Mouse (Mus musculus): ENCODE measurements around the gene Col25a1. TPM values are rescaled to one million over a fixed set of nuclear protein-coding genes. Genes with fewer than 3 reads are reported as not detected.

The Col25a1 gene
- polyA plus RNA-seq, 1 experiment = 0.01 TPM

DNA sequence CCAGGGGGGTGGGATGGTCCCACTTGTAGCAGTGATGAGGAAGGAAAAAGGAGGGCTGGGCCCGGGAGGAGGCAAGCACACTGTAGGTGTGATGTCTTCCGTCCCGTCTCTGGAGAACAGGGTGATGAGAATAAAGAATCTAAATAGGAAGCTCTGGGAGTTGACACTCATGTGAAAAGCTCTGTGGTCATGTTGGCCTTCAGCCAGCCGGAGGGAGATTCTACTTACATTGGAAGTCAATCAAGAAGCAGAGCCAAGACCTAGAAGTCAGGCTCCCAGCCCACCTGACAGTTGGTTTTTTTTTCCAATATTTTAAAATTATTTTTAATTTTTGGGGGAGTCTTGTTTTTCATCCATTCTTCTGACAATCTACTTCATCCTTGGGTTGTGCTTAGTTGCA lies 297.5 kb downstream of the Col25a1 start:
- 92% methylated on average over 4 of the region's 4 CpGs for WGBS
- no peaks in the 10 kb centered on the region for H3K27me3 ChIP-seq (ENCODE audit: control insufficient read depth, insufficient read depth, low read length)
- no peak for DNase-seq (ENCODE audit: low read depth in 1 of 2, low spot score in 2 of 2)
- H3K4me1 ChIP-seq (ENCODE audit: control insufficient read depth, insufficient read depth, insufficient read length) = no peaks in the 10 kb centered on the region
- no peaks in the 10 kb centered on the region for H3K36me3 ChIP-seq (ENCODE audit: control insufficient read depth, insufficient read depth, low read length)
- TF ChIP-seq CTCF (IDR thresholded peaks at IDR 0.05; ENCODE audit: extremely low read depth, insufficient read depth, insufficient read length, insufficient replicate concordance) (no peak), POLR2A (IDR thresholded peaks at IDR 0.05; ENCODE audit: low read depth, low read length) (no peak)
- no peak overlapping the region for H3K4me3 ChIP-seq (ENCODE audit: extremely low read depth, insufficient read depth, insufficient read length)
- no peak overlapping the region for H3K27ac ChIP-seq (ENCODE audit: insufficient read depth, low read length)

DNA sequence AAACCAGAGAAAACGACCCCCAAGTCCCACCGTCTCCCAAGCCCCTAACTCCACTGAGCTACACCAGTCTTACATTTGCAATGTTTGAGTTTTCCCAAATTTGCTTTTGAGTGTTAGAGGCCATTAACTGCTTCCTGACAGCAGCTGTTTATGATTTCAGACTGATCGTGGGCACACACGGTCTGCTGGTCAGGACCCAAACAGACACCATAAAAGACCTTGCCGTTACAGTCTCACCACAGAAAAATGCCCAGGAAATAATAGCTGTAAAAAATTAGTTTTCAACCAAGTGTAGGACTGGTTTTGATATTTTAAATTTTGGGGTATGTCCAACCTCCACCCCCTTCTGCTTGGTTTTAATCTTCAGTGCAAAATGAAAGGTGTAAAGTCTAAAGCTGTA lies 298.8 kb downstream of the Col25a1 start:
- H3K36me3 ChIP-seq (ENCODE audit: control insufficient read depth, insufficient read depth, low read length) = no peaks in the 10 kb centered on the region
- H3K4me1 ChIP-seq (ENCODE audit: control insufficient read depth, insufficient read depth, insufficient read length) = no peaks in the 10 kb centered on the region
- WGBS = 77% methylated on average over 5 of the region's 5 CpGs
- no peak for DNase-seq (ENCODE audit: low read depth in 1 of 2, low spot score in 2 of 2)
- H3K27me3 ChIP-seq (ENCODE audit: control insufficient read depth, insufficient read depth, low read length) = no peaks in the 10 kb centered on the region
- no peak for TF ChIP-seq POLR2A (IDR thresholded peaks at IDR 0.05; ENCODE audit: low read depth, low read length)
- no peak for TF ChIP-seq CTCF (IDR thresholded peaks at IDR 0.05; ENCODE audit: extremely low read depth, insufficient read depth, insufficient read length, insufficient replicate concordance)
- H3K4me3 ChIP-seq (ENCODE audit: extremely low read depth, insufficient read depth, insufficient read length) = no peak overlapping the region
- H3K27ac ChIP-seq (ENCODE audit: insufficient read depth, low read length) = no peak overlapping the region

DNA sequence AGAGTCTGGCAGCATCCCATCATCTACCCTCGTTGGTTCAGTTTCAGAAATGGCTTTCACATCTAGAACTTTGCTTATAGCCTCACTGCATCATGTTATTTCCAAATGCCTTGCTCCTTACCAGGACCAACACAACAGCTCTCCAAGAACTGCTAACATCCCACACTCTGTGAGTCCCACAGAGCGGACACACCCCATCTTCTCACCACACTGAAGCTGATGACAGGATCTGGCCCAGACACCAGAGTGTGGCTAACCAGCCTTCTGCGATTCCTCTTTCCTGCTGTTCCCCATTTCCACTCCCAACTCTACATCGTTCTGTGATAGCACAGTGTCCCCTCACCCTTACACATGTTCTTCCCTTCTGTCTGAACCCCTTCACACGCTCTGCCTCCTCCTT lies 301.5 kb downstream of the Col25a1 start:
- no peak for DNase-seq (ENCODE audit: low read depth in 1 of 2, low spot score in 2 of 2)
- Histone ChIP-seq H3K4me3 (ENCODE audit: extremely low read depth, insufficient read depth, insufficient read length) (no peak overlapping the region), H3K27me3 (ENCODE audit: control insufficient read depth, insufficient read depth, low read length) (no peaks in the 10 kb centered on the region), H3K36me3 (ENCODE audit: control insufficient read depth, insufficient read depth, low read length) (no peaks in the 10 kb centered on the region), H3K27ac (ENCODE audit: insufficient read depth, low read length) (no peak overlapping the region), H3K4me1 (ENCODE audit: control insufficient read depth, insufficient read depth, insufficient read length) (no peaks in the 10 kb centered on the region)
- TF ChIP-seq CTCF (IDR thresholded peaks at IDR 0.05; ENCODE audit: extremely low read depth, insufficient read depth, insufficient read length, insufficient replicate concordance) (no peak), POLR2A (IDR thresholded peaks at IDR 0.05; ENCODE audit: low read depth, low read length) (no peak)
- WGBS = 76% methylated on average over 5 of the region's 5 CpGs

DNA sequence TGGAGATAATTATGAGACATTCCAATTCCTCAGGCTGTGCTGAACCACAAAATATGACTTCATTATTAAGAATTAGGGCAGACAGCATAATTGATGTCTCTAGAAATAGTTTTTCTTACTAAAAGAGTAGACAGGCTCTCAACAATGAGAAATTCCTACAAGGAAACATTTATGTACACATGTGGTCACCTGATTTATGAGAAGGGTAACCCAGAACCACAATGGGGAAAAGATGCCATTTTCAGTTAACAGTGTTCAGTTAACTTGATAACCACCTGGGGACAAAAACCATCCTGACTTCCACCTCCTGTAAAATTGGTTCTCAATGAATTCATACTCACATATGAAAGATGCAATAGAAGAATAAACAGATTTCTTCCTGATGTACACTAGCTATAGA lies 305.7 kb downstream of the Col25a1 start:
- DNase-seq (ENCODE audit: low read depth in 1 of 2, low spot score in 2 of 2) = no peak
- Histone ChIP-seq H3K27me3 (ENCODE audit: control insufficient read depth, insufficient read depth, low read length) (no peaks in the 10 kb centered on the region), H3K4me1 (ENCODE audit: control insufficient read depth, insufficient read depth, insufficient read length) (no peaks in the 10 kb centered on the region), H3K4me3 (ENCODE audit: extremely low read depth, insufficient read depth, insufficient read length) (no peak overlapping the region), H3K36me3 (ENCODE audit: control insufficient read depth, insufficient read depth, low read length) (no peaks in the 10 kb centered on the region), H3K27ac (ENCODE audit: insufficient read depth, low read length) (no peak overlapping the region)
- TF ChIP-seq CTCF (IDR thresholded peaks at IDR 0.05; ENCODE audit: extremely low read depth, insufficient read depth, insufficient read length, insufficient replicate concordance) (no peak), POLR2A (IDR thresholded peaks at IDR 0.05; ENCODE audit: low read depth, low read length) (no peak)

DNA sequence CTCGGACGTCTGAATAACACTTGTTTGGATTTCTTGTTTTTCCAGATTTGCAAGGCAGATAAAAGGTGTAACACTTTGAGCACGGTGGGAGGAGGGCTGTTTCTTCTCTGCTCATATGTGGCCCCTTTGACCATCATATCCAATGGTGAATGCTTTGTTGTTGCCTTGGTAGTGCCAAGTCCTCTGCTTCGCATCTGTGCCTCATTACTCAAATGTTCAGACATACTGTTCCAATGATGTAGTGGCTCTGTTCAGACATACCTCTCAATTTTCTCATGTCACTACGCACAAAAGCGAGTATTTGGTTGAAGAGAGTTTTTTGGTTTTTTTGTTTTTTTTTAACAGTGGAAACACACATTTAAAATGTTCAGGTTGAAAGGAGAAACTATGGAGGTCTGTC lies 308.5 kb downstream of the Col25a1 start:
- no peak for TF ChIP-seq CTCF (IDR thresholded peaks at IDR 0.05; ENCODE audit: extremely low read depth, insufficient read depth, insufficient read length, insufficient replicate concordance)
- TF ChIP-seq POLR2A (IDR thresholded peaks at IDR 0.05; ENCODE audit: low read depth, low read length) = no peak
- Histone ChIP-seq H3K27ac (ENCODE audit: insufficient read depth, low read length) (no peak overlapping the region), H3K27me3 (ENCODE audit: control insufficient read depth, insufficient read depth, low read length) (no peaks in the 10 kb centered on the region), H3K4me1 (ENCODE audit: control insufficient read depth, insufficient read depth, insufficient read length) (no peaks in the 10 kb centered on the region), H3K36me3 (ENCODE audit: control insufficient read depth, insufficient read depth, low read length) (no peaks in the 10 kb centered on the region), H3K4me3 (ENCODE audit: extremely low read depth, insufficient read depth, insufficient read length) (no peak overlapping the region)
- 89% methylated on average over 6 of the region's 6 CpGs for WGBS
- DNase-seq (ENCODE audit: low read depth in 1 of 2, low spot score in 2 of 2) = no peak

DNA sequence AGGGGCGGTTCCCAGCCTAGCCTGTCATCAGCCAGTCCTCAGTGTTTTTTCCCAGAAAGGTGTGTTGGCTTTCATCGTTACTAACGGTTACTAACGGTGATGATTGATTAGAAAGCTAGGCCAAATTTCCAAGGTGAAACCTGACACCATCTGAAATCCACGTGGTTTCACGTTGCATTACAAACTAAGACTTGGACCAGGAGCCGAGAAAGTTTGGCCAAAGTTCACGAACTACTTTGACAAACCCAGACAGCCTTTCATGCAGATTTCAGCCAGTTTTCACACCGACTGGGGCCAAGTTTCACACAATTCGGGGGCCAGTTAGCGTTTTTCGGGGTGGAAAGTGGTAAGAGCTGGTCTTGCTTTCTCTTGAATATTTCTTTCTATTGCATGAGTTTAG lies 309.4 kb downstream of the Col25a1 start:
- Histone ChIP-seq H3K4me3 (ENCODE audit: extremely low read depth, insufficient read depth, insufficient read length) (no peak overlapping the region), H3K27me3 (ENCODE audit: control insufficient read depth, insufficient read depth, low read length) (no peaks in the 10 kb centered on the region), H3K4me1 (ENCODE audit: control insufficient read depth, insufficient read depth, insufficient read length) (no peaks in the 10 kb centered on the region), H3K36me3 (ENCODE audit: control insufficient read depth, insufficient read depth, low read length) (no peaks in the 10 kb centered on the region), H3K27ac (ENCODE audit: insufficient read depth, low read length) (no peak overlapping the region)
- 87% methylated on average over 12 of the region's 12 CpGs for WGBS
- TF ChIP-seq CTCF (IDR thresholded peaks at IDR 0.05; ENCODE audit: extremely low read depth, insufficient read depth, insufficient read length, insufficient replicate concordance) = no peak
- no peak for TF ChIP-seq POLR2A (IDR thresholded peaks at IDR 0.05; ENCODE audit: low read depth, low read length)
- DNase-seq (ENCODE audit: low read depth in 1 of 2, low spot score in 2 of 2) = no peak

DNA sequence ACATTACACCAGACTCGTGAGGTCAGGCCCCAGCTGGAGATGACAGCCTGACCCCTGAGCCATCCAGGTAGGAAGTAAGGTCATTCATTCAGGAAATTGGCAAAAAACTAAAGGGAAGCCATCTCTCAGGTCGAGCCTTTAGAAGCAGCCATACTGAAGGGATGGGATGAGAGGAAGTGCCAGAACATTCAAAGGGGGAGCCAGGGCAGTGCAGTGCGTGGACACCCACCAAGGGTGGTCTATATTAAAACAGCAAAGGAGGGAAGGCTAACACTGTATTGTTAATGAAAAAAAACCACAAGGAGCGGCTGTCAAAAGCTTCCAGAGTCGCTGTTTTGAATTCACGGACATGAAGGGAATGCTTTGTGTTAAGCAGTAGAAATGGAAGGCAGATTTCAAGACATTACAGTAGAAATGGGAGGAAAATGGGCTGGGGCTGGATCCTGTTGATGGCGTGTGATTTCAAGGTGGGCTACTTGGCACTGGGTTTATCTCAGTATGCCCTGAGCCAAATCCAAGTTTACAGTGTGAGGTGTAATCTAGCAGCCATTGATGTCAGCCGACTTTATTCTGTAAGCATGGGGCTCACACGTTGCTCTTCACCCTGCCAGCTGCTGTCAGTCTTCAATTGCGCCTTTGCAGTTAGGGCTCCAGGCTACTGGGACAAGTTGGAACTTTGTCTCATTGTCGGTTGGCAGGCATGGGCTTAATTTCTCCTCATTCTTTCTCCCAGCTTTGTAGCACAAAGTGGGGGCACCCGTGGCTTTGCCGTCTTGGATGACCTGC lies 312.7 kb downstream of the Col25a1 start:
- H3K27ac ChIP-seq (ENCODE audit: insufficient read depth, low read length) = no peak overlapping the region
- H3K36me3 ChIP-seq (ENCODE audit: control insufficient read depth, insufficient read depth, low read length) = no peaks in the 10 kb centered on the region
- no peaks in the 10 kb centered on the region for H3K4me1 ChIP-seq (ENCODE audit: control insufficient read depth, insufficient read depth, insufficient read length)
- no peak overlapping the region for H3K4me3 ChIP-seq (ENCODE audit: extremely low read depth, insufficient read depth, insufficient read length)
- WGBS = 75% methylated on average over 13 of the region's 13 CpGs
- no peak for TF ChIP-seq CTCF (IDR thresholded peaks at IDR 0.05; ENCODE audit: extremely low read depth, insufficient read depth, insufficient read length, insufficient replicate concordance)
- no peak for TF ChIP-seq POLR2A (IDR thresholded peaks at IDR 0.05; ENCODE audit: low read depth, low read length)
- no peaks in the 10 kb centered on the region for H3K27me3 ChIP-seq (ENCODE audit: control insufficient read depth, insufficient read depth, low read length)
- no peak for DNase-seq (ENCODE audit: low read depth in 1 of 2, low spot score in 2 of 2)

Measured in spleen, adult 2 months (tissue).